Mouse (Mus musculus): ENCODE measurements around the gene Rhox4g.

GRCm38 (mm10) chrX:37692261-37692660, 41.1 kb upstream of the Rhox4g start:
- TF ChIP-seq EP300 (IDR thresholded peaks at IDR 0.05; ENCODE audit: low read depth) (no peak), CTCF (IDR thresholded peaks at IDR 0.05; ENCODE audit: low read depth) (no peak)

All from liver, postnatal 0 days (tissue).